Mouse (Mus musculus) skeletal muscle tissue, adult 2 months (tissue): Measurements from ENCODE around the gene Tle3.

ENCODE experiments used
- DNase-seq: peaks from one replicate; pipeline ENCODE4 v3.0.0-alpha.2; 2012; ENCODE audit warnings: low read depth, low spot score

Gene Tle3

GRCm38 (mm10) chr9:61435191-61435989 lies 63.2 kb downstream of the Tle3 start:
- DNase-seq: peak; percentile 68

- peak; percentile 33 for DNase-seq
Observed at GRCm38 (mm10) chr9:61436104-61436503, 63.9 kb downstream of the Tle3 start.

GRCm38 (mm10) chr9:61436761-61437160 lies 64.6 kb downstream of the Tle3 start:
- DNase-seq: no peak

GRCm38 (mm10) chr9:61439092-61439491 lies 66.9 kb downstream of the Tle3 start:
- DNase-seq: peak; percentile 25

GRCm38 (mm10) chr9:61439979-61440378 lies 67.8 kb downstream of the Tle3 start:
- DNase-seq: no peak

GRCm38 (mm10) chr9:61441206-61441913 lies 69.2 kb downstream of the Tle3 start:
- no peak for DNase-seq

- peak; percentile 62 for DNase-seq
Observed at GRCm38 (mm10) chr9:61442951-61443630, 70.9 kb downstream of the Tle3 start.

- no peak for DNase-seq
Observed at GRCm38 (mm10) chr9:61445151-61445550, 73.0 kb downstream of the Tle3 start.

- DNase-seq: peak; percentile 87
Observed at GRCm38 (mm10) chr9:61445711-61446222, 73.6 kb downstream of the Tle3 start.

GRCm38 (mm10) chr9:61446965-61447364 lies 74.8 kb downstream of the Tle3 start:
- DNase-seq: no peak

GRCm38 (mm10) chr9:61449363-61449904 lies 77.3 kb downstream of the Tle3 start:
- DNase-seq: no peak

GRCm38 (mm10) chr9:61452081-61452480 lies 79.9 kb downstream of the Tle3 start:
- DNase-seq: no peak

- DNase-seq: peak; percentile 51
Observed at GRCm38 (mm10) chr9:61455861-61456261, 83.7 kb downstream of the Tle3 start.

- no peak for DNase-seq
Observed at GRCm38 (mm10) chr9:61456441-61457161, 84.4 kb downstream of the Tle3 start.

GRCm38 (mm10) chr9:61457162-61457523 lies 85.0 kb downstream of the Tle3 start:
- no peak for DNase-seq

GRCm38 (mm10) chr9:61461859-61462258 lies 89.7 kb downstream of the Tle3 start:
- DNase-seq: no peak

GRCm38 (mm10) chr9:61467436-61467835 lies 95.3 kb downstream of the Tle3 start:
- no peak for DNase-seq
